Mouse (Mus musculus): ENCODE measurements around the gene Eral1. TPM values are rescaled to one million over a fixed set of nuclear protein-coding genes. Genes with fewer than 3 reads are reported as not detected.
A peak's percentile ranks its signal among the peaks of the same experiment; 100 is the strongest.

Eral1 gene
- total RNA-seq (2021): 10 to 100 TPM; 23.7 to 24.0 TPM

- DNase-seq: peak; percentile 82
Measured at GRCm38 (mm10) chr11:78079961-78080921, at the start of gene Eral1. Gene Eral1, minus strand, starts transcription at chr11:78080383.

- no peak for DNase-seq
Measured at GRCm38 (mm10) chr11:78129458-78129857, 49.3 kb upstream of the Eral1 start.

GRCm38 (mm10) chr11:78126739-78127138, 46.6 kb upstream of the Eral1 start:
- DNase-seq: no peak

GRCm38 (mm10) chr11:78125691-78126090, 45.5 kb upstream of the Eral1 start:
- DNase-seq: no peak

- no peak for DNase-seq
Measured at GRCm38 (mm10) chr11:78123782-78124181, 43.6 kb upstream of the Eral1 start.

GRCm38 (mm10) chr11:78122815-78123214, 42.6 kb upstream of the Eral1 start:
- DNase-seq: no peak

- peak; percentile 29 for DNase-seq
Measured at GRCm38 (mm10) chr11:78121176-78121575, 41.0 kb upstream of the Eral1 start.

- DNase-seq: no peak
Measured at GRCm38 (mm10) chr11:78119898-78120297, 39.7 kb upstream of the Eral1 start.

GRCm38 (mm10) chr11:78118467-78118866, 38.3 kb upstream of the Eral1 start:
- no peak for DNase-seq

- DNase-seq: no peak
Measured at GRCm38 (mm10) chr11:78116146-78116410, 35.9 kb upstream of the Eral1 start.

- peak; percentile 96 for DNase-seq
Measured at GRCm38 (mm10) chr11:78115367-78116145, 35.4 kb upstream of the Eral1 start.

- no peak for DNase-seq
Measured at GRCm38 (mm10) chr11:78114676-78115366, 34.6 kb upstream of the Eral1 start.

- no peak for DNase-seq
Measured at GRCm38 (mm10) chr11:78113616-78114015, 33.4 kb upstream of the Eral1 start.

GRCm38 (mm10) chr11:78104501-78104900, 24.3 kb upstream of the Eral1 start:
- DNase-seq: no peak

- no peak for DNase-seq
Measured at GRCm38 (mm10) chr11:78102958-78103747, 23.0 kb upstream of the Eral1 start.

- no peak for DNase-seq
Measured at GRCm38 (mm10) chr11:78102142-78102541, 22.0 kb upstream of the Eral1 start.

- DNase-seq: no peak
Measured at GRCm38 (mm10) chr11:78100746-78101145, 20.6 kb upstream of the Eral1 start.

- no peak for DNase-seq
Measured at GRCm38 (mm10) chr11:78097077-78097476, 16.9 kb upstream of the Eral1 start.

- no peak for DNase-seq
Measured at GRCm38 (mm10) chr11:78095144-78095516, 14.9 kb upstream of the Eral1 start.

GRCm38 (mm10) chr11:78094504-78095143, 14.4 kb upstream of the Eral1 start, which contains the start of gene Fam222b:
Gene Fam222b, plus strand, starts transcription at chr11:78094660.
- peak; percentile 97 for DNase-seq

GRCm38 (mm10) chr11:78094137-78094503, 13.9 kb upstream of the Eral1 start:
- no peak for DNase-seq

Data from heart, postnatal 4 days (tissue).